ENCODE assay signal across 27 mouse cellular contexts in genomic region chr13:73564201-73564600, GRCm38 (mm10). TPM values are rescaled to one million over a fixed set of nuclear protein-coding genes. Genes with fewer than 3 reads are reported as not detected.
"Had no signal": no experiment of that assay in that cellular context is flagged by ENCODE, and none has a peak within 500 bp of the region (broad histone marks: within the 10 kb centered on the region; RNA-seq: fewer than 3 reads in every experiment).

No protein-coding gene starts in this region.

- H3K36me3 ChIP-seq: embryonic facial prominence, embryonic 10.5 days; embryonic facial prominence, embryonic 12.5 days; embryonic facial prominence, embryonic 13.5 days; embryonic facial prominence, embryonic 15.5 days; forebrain, embryonic 10.5 days; forebrain, embryonic 12.5 days; forebrain, embryonic 15.5 days had no signal

- H3K27ac ChIP-seq: embryonic facial prominence, embryonic 10.5 days; embryonic facial prominence, embryonic 12.5 days; embryonic facial prominence, embryonic 13.5 days; embryonic facial prominence, embryonic 15.5 days; forebrain, embryonic 10.5 days; forebrain, embryonic 12.5 days; forebrain, embryonic 13.5 days; forebrain, embryonic 15.5 days; gastrocnemius, adult 2 months; heart, adult 2 months had no signal

- DNase-seq: cerebellum, adult 8-10 months; cerebellum, adult 9-10 months; cerebellum, adult 9-11 months; cerebellum, postnatal 10 days; cerebellum, postnatal 14 days; cerebellum, postnatal 25 days; cerebellum, postnatal 36 days; embryo, embryonic 11 days; forebrain, postnatal 0 days; gastrocnemius, adult 2 months; gastrocnemius, postnatal 10 days; gastrocnemius, postnatal 14 days; gastrocnemius, postnatal 25 days; gastrocnemius, postnatal 36 days; heart, adult 18-20 months; heart, adult 2 months had no signal

- H3K9me3 ChIP-seq: embryonic facial prominence, embryonic 10.5 days; embryonic facial prominence, embryonic 12.5 days; embryonic facial prominence, embryonic 13.5 days; embryonic facial prominence, embryonic 15.5 days; forebrain, embryonic 10.5 days; forebrain, embryonic 12.5 days; forebrain, embryonic 13.5 days; forebrain, embryonic 15.5 days had no signal

- H3K27me3 ChIP-seq: embryonic facial prominence, embryonic 13.5 days; embryonic facial prominence, embryonic 15.5 days; forebrain, embryonic 13.5 days; forebrain, embryonic 15.5 days had no signal

- H3K4me1 ChIP-seq: embryonic facial prominence, embryonic 10.5 days; embryonic facial prominence, embryonic 12.5 days; embryonic facial prominence, embryonic 13.5 days; embryonic facial prominence, embryonic 15.5 days; forebrain, embryonic 10.5 days; forebrain, embryonic 12.5 days; forebrain, embryonic 13.5 days; forebrain, embryonic 15.5 days had no signal

- H3K4me3 ChIP-seq: embryonic facial prominence, embryonic 10.5 days; embryonic facial prominence, embryonic 12.5 days; embryonic facial prominence, embryonic 13.5 days; embryonic facial prominence, embryonic 15.5 days; erythroblast, embryonic 14.5 days; forebrain, embryonic 10.5 days; forebrain, embryonic 12.5 days; forebrain, embryonic 13.5 days; forebrain, embryonic 15.5 days; gastrocnemius, adult 2 months; heart, adult 2 months had no signal

RNA-seq across cellular contexts. Expression of gene Slc6a3, which starts 27.7 kb away (rescaled TPM):
- polyA plus RNA-seq: embryonic facial prominence, embryonic 10.5 days; embryonic facial prominence, embryonic 14.5 days; erythroblast, embryonic 14.5 days; gonadal fat pad, adult 2 months; heart, adult 2 months had no signal
